Mouse (Mus musculus): ENCODE data around the gene Ints1. TPM values are rescaled to one million over a fixed set of nuclear protein-coding genes. Genes with fewer than 3 reads are reported as not detected.

Gene Ints1
- total RNA-seq (2014; fragmentation: Nextera tagmentation) (106 and 117 TPM in 2 replicates), total RNA-seq (2017) (33.9 and 34.7 TPM in 2 replicates)

- peak; percentile 86 for ATAC-seq (replicated peaks; ENCODE audit: low FRiP score, low TSS enrichment, poor library complexity, severe bottlenecking)
These were observed at the start of gene Ints1 for GRCm38 (mm10) chr5:139775216-139775926. Gene Ints1 (minus strand): TSS chr5:139775674.

- ATAC-seq (replicated peaks; ENCODE audit: low FRiP score, low TSS enrichment, poor library complexity, severe bottlenecking), result no peak
These were observed 49.1 kb upstream of the Ints1 start for GRCm38 (mm10) chr5:139824531-139824930.

DNA sequence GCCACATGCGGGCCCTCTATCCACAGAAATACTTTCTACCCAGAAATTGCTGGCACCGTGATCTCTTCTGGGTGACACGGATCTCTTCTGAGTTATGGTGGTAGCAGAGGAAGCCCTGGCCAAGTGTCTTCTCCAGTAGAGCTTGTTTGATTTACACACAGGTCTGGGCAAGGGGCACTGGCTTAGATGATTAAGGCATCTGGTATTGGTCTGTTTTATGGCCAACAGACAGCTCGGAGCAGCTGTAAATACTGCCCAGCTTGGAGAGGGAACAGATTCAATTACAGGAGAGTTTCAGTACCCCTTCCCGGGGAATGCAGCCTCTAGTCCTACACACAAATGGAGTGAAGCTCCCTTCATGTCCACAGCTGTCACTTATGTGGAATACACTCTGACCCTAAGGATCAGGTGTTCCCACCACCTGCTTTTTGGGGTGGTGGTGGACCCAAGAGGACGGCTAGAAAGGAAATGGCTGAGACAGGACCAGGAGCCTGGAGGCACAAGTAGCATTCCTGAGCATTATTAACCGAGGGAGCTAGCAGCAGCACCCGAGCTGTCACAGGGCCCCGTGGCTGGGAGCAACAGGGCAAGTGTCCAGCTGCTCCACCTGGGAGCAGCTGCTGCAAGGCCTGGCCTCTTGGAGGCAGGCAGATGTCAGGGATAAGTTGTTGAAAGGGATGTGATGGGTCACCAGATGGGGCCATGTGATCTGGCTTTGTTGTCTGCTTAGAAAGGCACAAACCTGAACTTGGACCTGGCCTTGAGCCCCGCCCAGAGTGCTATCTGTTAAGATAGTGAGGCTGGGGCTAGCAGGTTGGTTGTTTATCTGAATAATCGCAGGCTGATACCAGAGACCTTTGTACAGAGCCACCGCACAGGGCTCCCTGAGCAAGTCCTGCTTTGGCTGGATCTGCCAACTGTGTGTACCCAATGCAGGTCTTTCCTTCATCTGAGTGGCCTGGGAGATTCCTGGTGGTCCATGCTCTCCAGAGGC is 46.3 kb upstream of the Ints1 start:
- 0 out of 2 replicates have a peak, but pooled peaks have one; percentile 9 for ATAC-seq (replicated peaks; ENCODE audit: low FRiP score, low TSS enrichment, poor library complexity, severe bottlenecking)

GRCm38 (mm10) chr5:139819538-139820181 is 44.2 kb upstream of the Ints1 start, which contains the start of gene Tmem184a:
Gene Tmem184a (minus strand): TSS chr5:139819917.
- ATAC-seq (replicated peaks; ENCODE audit: low FRiP score, low TSS enrichment, poor library complexity, severe bottlenecking), result no peak

DNA sequence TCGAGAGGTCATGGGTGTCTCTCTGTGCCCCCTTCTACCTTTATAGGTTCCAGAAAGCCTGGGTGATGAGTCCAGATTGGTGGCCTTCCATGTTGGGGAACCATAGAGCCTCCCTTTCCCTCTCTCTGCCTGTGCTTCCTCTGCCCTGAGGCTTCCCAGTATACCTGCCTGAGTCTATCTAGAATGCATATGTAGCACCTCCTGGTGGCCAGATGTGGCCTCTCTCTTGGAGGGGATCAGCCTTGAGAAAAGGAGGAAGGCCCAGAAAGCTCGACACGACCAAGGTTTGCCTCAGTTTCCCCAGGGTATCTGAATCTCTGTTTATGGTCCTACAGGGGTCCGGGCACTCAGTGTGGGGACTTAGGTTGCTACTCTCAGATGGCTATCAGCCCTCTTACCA is 43.3 kb upstream of the Ints1 start:
- peak; percentile 63 for ATAC-seq (replicated peaks; ENCODE audit: low FRiP score, low TSS enrichment, poor library complexity, severe bottlenecking)

DNA sequence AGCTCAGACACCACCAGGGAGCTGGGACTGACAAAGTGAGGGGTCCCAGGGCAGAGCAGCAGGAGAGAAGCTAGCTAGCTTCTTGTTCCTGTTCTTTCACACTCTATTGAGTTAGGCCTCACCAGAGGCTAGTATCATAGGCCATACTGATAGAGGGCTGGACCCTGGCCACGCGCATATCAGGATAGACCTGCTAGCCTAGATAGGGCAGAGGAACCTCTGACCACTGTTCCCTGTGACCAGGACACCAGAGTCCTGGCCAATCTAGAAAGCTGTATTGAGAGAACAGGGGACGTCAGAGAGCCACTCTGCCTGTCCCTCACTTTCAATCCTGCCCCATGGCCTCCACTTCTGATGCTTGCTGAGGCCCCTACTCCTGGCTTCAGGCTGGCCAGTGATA is 42.6 kb upstream of the Ints1 start:
- ATAC-seq (replicated peaks; ENCODE audit: low FRiP score, low TSS enrichment, poor library complexity, severe bottlenecking), result no peak

DNA sequence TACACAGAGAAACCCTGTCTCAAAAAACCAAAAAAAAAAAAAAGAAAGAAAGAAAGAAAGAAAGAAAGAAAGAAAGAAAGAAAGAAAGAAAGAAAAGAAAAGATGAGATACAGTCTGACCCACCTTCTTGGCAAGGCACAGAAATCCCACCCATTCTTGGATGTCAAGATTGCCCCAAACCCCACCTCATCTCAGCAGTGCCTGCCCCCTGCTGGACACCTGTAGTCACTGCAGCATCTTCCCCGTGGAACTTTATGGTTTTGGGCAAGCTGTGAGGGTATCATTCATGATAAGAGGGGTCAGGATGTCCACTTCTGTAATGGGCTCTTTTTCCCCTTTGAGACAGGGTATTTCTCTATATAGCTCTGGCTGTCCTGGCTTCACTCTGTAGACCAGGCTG is 41.8 kb upstream of the Ints1 start:
- ATAC-seq (replicated peaks; ENCODE audit: low FRiP score, low TSS enrichment, poor library complexity, severe bottlenecking), result no peak

DNA sequence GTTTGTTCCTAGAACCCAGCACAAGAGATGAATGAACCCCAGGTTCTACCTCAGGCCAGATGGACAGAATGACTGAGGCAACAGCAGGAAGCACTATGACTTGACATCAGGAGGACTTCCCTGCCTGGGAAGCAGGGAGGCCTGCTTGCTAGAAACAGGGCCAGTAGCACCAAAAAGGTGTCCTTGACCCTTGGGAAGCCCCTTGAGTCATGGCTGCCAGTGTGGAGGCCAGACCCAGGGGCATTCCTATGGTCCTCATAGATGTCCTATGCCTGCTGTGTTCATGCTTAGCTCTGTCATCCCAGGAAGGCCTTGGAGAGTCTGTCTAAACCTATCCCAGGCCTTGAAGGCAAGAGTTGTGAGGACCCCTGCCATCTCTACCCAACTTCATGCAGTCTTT is 41.0 kb upstream of the Ints1 start:
- no peak for ATAC-seq (replicated peaks; ENCODE audit: low FRiP score, low TSS enrichment, poor library complexity, severe bottlenecking)

DNA sequence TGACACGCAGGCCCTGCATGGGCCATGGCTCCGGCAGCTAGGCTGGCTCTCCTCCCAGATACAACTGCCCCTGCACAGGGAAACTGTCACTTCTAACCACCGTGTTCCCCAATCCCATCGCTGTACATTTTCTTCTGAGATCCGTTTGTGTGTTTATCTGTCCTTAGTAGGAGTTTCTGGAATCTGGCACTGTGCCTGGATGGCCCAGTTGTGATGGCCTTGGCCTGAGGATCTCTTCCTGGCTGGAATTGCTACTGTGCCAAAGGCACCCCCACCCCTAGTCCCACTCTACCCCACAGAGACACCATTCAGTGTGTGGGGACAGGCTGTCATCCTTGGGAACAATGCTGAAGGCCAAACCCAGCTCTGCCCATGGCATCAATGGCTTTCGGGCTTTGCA is 40.5 kb upstream of the Ints1 start:
- no peak for ATAC-seq (replicated peaks; ENCODE audit: low FRiP score, low TSS enrichment, poor library complexity, severe bottlenecking)

- ATAC-seq (replicated peaks; ENCODE audit: low FRiP score, low TSS enrichment, poor library complexity, severe bottlenecking), result no peak
These were observed 38.5 kb upstream of the Ints1 start for GRCm38 (mm10) chr5:139813963-139814381.

- no peak for ATAC-seq (replicated peaks; ENCODE audit: low FRiP score, low TSS enrichment, poor library complexity, severe bottlenecking)
These were observed 37.6 kb upstream of the Ints1 start for GRCm38 (mm10) chr5:139813126-139813490.

DNA sequence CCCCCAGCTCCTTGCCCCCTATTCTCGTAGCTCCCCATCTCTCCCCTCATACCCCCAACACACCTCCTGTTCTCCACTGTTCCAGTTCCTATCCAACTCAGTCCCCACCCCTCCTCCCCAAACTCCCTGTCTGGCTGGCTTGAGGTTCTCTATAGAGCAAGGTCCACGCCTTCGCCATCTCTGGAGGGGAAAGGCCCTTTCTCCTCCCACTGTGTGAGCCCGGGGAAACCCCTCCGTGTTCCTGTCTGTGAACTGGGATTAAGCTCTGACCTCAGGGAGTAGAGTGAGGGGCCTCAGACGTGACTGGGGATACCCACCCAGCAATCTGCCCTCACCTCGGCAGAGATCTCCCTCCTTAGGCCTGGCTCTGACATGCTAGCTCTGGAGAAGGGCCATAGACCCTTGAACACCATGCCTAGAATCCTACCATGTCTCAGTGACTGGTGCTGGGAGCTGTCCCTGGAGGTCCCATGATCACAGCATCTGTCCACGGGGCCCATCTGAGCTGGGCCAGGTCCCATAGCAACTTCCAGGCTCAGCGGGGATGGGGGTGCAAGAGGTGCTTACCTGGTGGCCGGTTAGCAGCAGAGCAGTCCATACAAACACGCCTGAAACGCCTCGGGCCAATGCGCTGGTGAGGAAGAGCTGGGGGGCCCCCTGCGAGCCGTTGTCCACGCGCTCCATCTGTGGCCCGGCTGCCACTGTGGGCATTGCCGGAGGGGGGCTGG is 37.1 kb upstream of the Ints1 start:
- ATAC-seq (replicated peaks; ENCODE audit: low FRiP score, low TSS enrichment, poor library complexity, severe bottlenecking), result no peak

GRCm38 (mm10) chr5:139811677-139812397 is 36.4 kb upstream of the Ints1 start:
- ATAC-seq (replicated peaks; ENCODE audit: low FRiP score, low TSS enrichment, poor library complexity, severe bottlenecking), result peak; percentile 56

- peak; percentile 26; the same call in 1 of the 2 replicates for ATAC-seq (replicated peaks; ENCODE audit: low FRiP score, low TSS enrichment, poor library complexity, severe bottlenecking)
These were observed 33.9 kb upstream of the Ints1 start for GRCm38 (mm10) chr5:139809397-139809796.

DNA sequence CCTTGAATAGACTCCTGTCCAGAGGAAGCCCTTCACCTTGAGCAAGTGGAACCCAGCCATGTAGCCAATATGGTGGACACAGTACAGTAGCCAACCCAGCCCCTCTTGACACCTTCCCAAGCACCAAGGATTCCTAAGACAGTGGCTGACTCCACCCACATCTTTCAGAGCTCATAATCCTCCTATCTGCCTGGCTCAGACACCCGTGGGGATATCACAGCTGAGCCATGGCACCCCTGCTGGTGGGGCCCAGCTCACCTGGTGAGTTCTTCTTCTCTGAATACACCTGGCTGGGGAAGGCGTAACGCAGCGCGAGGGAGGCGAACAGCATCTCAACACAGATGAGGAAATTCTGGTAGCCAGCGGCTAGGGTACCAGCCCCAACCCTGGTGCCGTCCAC is 30.4 kb upstream of the Ints1 start:
- no peak for ATAC-seq (replicated peaks; ENCODE audit: low FRiP score, low TSS enrichment, poor library complexity, severe bottlenecking)

DNA sequence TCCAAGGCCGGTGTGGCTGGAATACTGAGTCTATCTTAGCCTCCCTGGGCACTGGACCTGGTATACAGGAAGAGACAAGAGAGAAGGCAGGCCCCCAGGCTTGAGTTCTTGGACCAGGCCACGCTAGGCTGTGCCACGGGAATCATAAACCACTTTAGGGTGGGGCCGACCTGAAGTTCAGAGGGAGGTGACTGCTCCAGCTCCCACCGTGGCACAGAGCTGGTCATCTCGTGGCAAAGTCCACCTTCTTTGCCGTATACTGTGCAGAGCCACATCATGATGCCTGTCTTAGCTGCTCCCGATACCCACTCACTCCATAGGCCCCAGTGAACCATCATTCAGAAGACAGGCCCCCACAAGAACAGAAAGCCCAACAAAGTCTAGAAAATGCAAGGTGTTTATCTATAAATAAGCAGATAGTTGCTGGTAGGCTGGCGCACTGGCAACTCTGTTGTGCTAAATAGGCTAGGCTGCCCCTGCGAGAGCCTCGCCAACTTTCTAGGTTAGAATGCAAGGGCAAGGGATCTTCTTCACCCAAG is 29.2 kb upstream of the Ints1 start:
- ATAC-seq (replicated peaks; ENCODE audit: low FRiP score, low TSS enrichment, poor library complexity, severe bottlenecking), result peak; percentile 43

DNA sequence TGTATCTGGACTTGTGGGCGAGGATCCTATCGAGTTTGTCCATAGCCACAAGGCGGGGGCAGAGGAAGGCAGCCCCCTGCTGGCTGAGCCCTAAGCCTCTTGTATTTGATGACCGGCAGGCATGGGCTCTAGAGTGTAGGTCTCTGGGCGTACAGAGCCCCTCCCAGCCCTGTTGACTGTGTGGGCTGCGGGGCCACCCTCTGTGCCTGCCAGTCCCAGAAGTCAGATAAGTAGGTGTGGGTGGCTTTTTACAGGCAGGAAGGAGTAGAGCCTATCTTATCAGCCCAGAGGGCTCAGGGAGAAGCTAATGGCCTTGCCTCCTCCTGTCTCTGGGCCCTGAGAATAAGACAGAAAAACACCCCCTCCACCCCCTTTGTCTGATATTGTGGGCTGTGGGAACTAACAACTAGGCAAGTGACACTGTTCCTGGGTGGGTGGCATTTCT is 28.7 kb upstream of the Ints1 start:
- peak; percentile 78 for ATAC-seq (replicated peaks; ENCODE audit: low FRiP score, low TSS enrichment, poor library complexity, severe bottlenecking)

DNA sequence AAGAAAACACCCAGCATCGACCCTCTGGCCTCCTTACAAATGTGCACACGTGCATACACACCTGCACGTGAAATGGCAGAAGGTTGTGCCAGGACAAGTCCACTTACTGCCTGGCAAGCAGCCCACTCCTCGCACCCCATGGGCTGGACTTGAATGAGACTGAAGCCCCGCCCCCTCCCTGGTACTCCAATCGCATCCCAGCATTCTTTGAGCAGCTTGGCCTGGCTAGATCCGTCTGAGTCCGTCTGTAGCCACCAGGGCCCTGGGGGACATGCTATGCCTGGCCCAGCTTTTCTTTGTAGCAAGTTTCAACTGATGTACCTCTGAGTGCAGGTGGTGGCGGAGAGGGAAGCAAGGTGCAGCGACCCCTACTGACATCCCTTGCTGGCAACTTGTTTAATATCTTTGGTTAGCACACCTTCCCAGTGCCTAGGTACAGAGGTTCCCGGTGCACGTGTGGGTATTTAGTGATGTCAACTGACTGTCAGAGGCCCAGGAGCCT is 28.2 kb upstream of the Ints1 start:
- ATAC-seq (replicated peaks; ENCODE audit: low FRiP score, low TSS enrichment, poor library complexity, severe bottlenecking), result peak; percentile 28
